Mouse (Mus musculus): ENCODE measurements around the gene Polr3gl.

- no peak for TF ChIP-seq GATA1 (IDR thresholded peaks at IDR 0.05; ENCODE audit: borderline replicate concordance, low read length)
- TF ChIP-seq FLI1 (IDR thresholded peaks at IDR 0.05; ENCODE audit: low read length): no peak
These were observed 42.8 kb downstream of the Polr3gl start for GRCm38 (mm10) chr3:96551203-96551602.

Measured in megakaryocyte, embryonic 14.5 days (primary cell).